Mouse (Mus musculus): ENCODE data around the gene H6pd. TPM values are rescaled to one million over a fixed set of nuclear protein-coding genes. Genes with fewer than 3 reads are reported as not detected.

H6pd gene
- polyA plus RNA-seq, 1 experiment from 2014 or later: 0.98 TPM

- H3K9ac ChIP-seq: no peak overlapping the region
- H3K36me3 ChIP-seq (ENCODE audit: poor library complexity, severe bottlenecking): no peaks in the 10 kb centered on the region
- H3K27me3 ChIP-seq: no peaks in the 10 kb centered on the region
- WGBS: 91% methylated on average over 4 of the region's 4 CpGs
- H3K4me1 ChIP-seq: no peaks in the 10 kb centered on the region
- H3K4me2 ChIP-seq: no peak overlapping the region
- no peak overlapping the region for H3K4me3 ChIP-seq
- no peak overlapping the region for H3K27ac ChIP-seq
- ATAC-seq: no peak
- H3K9me3 ChIP-seq (replicated peaks): no peaks in the 10 kb centered on the region
Measured at GRCm38 (mm10) chr4:150014378-150015091, 5.7 kb upstream of the H6pd start.

GRCm38 (mm10) chr4:150013805-150014204 is 5.0 kb upstream of the H6pd start:
- H3K27ac ChIP-seq: no peak overlapping the region
- H3K4me3 ChIP-seq: no peak overlapping the region
- no peaks in the 10 kb centered on the region for H3K4me1 ChIP-seq
- H3K27me3 ChIP-seq: no peaks in the 10 kb centered on the region
- 79% methylated on average over 5 of the region's 5 CpGs for WGBS
- no peak for ATAC-seq
- H3K9me3 ChIP-seq (replicated peaks): no peaks in the 10 kb centered on the region
- H3K9ac ChIP-seq: no peak overlapping the region
- H3K36me3 ChIP-seq (ENCODE audit: poor library complexity, severe bottlenecking): no peaks in the 10 kb centered on the region
- H3K4me2 ChIP-seq: no peak overlapping the region

GRCm38 (mm10) chr4:150013186-150013690 is 4.4 kb upstream of the H6pd start:
- peaks cover under 1% of the 10 kb centered on the region; the same call in 1 of the 2 replicates for H3K4me1 ChIP-seq
- H3K9ac ChIP-seq: no peak overlapping the region
- H3K4me3 ChIP-seq: no peak overlapping the region
- no peak for ATAC-seq
- H3K4me2 ChIP-seq: no peak overlapping the region
- H3K9me3 ChIP-seq (replicated peaks): no peaks in the 10 kb centered on the region
- H3K27me3 ChIP-seq: no peaks in the 10 kb centered on the region
- no peak overlapping the region for H3K27ac ChIP-seq
- 91% methylated on average over 8 of the region's 8 CpGs for WGBS
- no peaks in the 10 kb centered on the region for H3K36me3 ChIP-seq (ENCODE audit: poor library complexity, severe bottlenecking)

GRCm38 (mm10) chr4:150012322-150012723 is 3.5 kb upstream of the H6pd start:
- Histone ChIP-seq H3K9ac (no peak overlapping the region), H3K27me3 (no peaks in the 10 kb centered on the region), H3K4me2 (no peak overlapping the region), H3K27ac (no peak overlapping the region), H3K9me3 (replicated peaks) (no peaks in the 10 kb centered on the region), H3K4me1 (peaks cover 5% of the 10 kb centered on the region), H3K36me3 (ENCODE audit: poor library complexity, severe bottlenecking) (no peaks in the 10 kb centered on the region), H3K4me3 (no peak overlapping the region)
- ATAC-seq: no peak
- 76% methylated on average over 4 of the region's 4 CpGs for WGBS

GRCm38 (mm10) chr4:150011564-150012321 is 2.9 kb upstream of the H6pd start:
- 65% methylated on average over 10 of the region's 10 CpGs for WGBS
- H3K36me3 ChIP-seq (ENCODE audit: poor library complexity, severe bottlenecking): no peaks in the 10 kb centered on the region

GRCm38 (mm10) chr4:150010054-150010730 is 1.4 kb upstream of the H6pd start:
- Histone ChIP-seq H3K4me1 (peaks cover 5% of the 10 kb centered on the region), H3K36me3 (ENCODE audit: poor library complexity, severe bottlenecking) (no peaks in the 10 kb centered on the region), H3K4me3 (no peak overlapping the region), H3K9me3 (replicated peaks) (no peaks in the 10 kb centered on the region), H3K27me3 (0 out of 2 replicates have a peak, but pooled peaks cover 2% of the 10 kb centered on the region), H3K4me2 (no peak overlapping the region), H3K27ac (no peak overlapping the region), H3K9ac (no peak overlapping the region)
- WGBS: 82% methylated on average over 6 of the region's 6 CpGs
- no peak for ATAC-seq

More at GRCm38 (mm10) chr4:150011564-150012321, 2.9 kb upstream of the H6pd start:
- no peak overlapping the region for H3K4me3 ChIP-seq
- H3K9me3 ChIP-seq (replicated peaks): no peaks in the 10 kb centered on the region
- peaks cover 5% of the 10 kb centered on the region for H3K4me1 ChIP-seq
- no peak overlapping the region for H3K9ac ChIP-seq
- H3K27me3 ChIP-seq: 0 out of 2 replicates have a peak, but pooled peaks cover 2% of the 10 kb centered on the region
- no peak overlapping the region for H3K27ac ChIP-seq
- no peak overlapping the region for H3K4me2 ChIP-seq
- no peak for ATAC-seq

- 82% methylated on average over 6 of the region's 6 CpGs for WGBS
- Histone ChIP-seq H3K9me3 (replicated peaks) (no peaks in the 10 kb centered on the region), H3K4me3 (peak overlapping the region; percentile 74; the same call in 1 of the 2 replicates), H3K36me3 (ENCODE audit: poor library complexity, severe bottlenecking) (no peaks in the 10 kb centered on the region), H3K27ac (no peak overlapping the region), H3K4me1 (peaks cover 5% of the 10 kb centered on the region), H3K27me3 (0 out of 2 replicates have a peak, but pooled peaks cover 2% of the 10 kb centered on the region), H3K4me2 (peak overlapping the region; percentile 76), H3K9ac (no peak overlapping the region)
- ATAC-seq: no peak
Measured at GRCm38 (mm10) chr4:150009587-150009930, 736 bp upstream of the H6pd start.

- peak overlapping the region; percentile 76 for H3K27ac ChIP-seq
- H3K4me1 ChIP-seq: peaks cover 5% of the 10 kb centered on the region
- H3K4me2 ChIP-seq: peak overlapping the region; percentile 76
- 0 out of 2 replicates have a peak, but pooled peaks cover 2% of the 10 kb centered on the region for H3K27me3 ChIP-seq
- no peaks in the 10 kb centered on the region for H3K36me3 ChIP-seq (ENCODE audit: poor library complexity, severe bottlenecking)
- H3K9me3 ChIP-seq (replicated peaks): no peaks in the 10 kb centered on the region
- peak; percentile 84 for ATAC-seq
- under 1% methylated on average over 42 of the region's 42 CpGs for WGBS
- H3K9ac ChIP-seq: peak overlapping the region; percentile 80
- peak overlapping the region; percentile 74 for H3K4me3 ChIP-seq
Measured at GRCm38 (mm10) chr4:150008325-150008852, 434 bp downstream of the H6pd start.

GRCm38 (mm10) chr4:150007444-150007843 is 1.4 kb downstream of the H6pd start:
- Histone ChIP-seq H3K9ac (no peak overlapping the region), H3K4me3 (no peak overlapping the region), H3K27me3 (0 out of 2 replicates have a peak, but pooled peaks cover 2% of the 10 kb centered on the region), H3K9me3 (replicated peaks) (no peaks in the 10 kb centered on the region), H3K36me3 (ENCODE audit: poor library complexity, severe bottlenecking) (no peaks in the 10 kb centered on the region), H3K4me2 (no peak overlapping the region), H3K4me1 (peaks cover 5% of the 10 kb centered on the region), H3K27ac (no peak overlapping the region)
- 96% methylated on average over 3 of the region's 3 CpGs for WGBS
- ATAC-seq: no peak

GRCm38 (mm10) chr4:150006991-150007390 is 1.8 kb downstream of the H6pd start:
- no peak overlapping the region for H3K27ac ChIP-seq
- peaks cover 5% of the 10 kb centered on the region for H3K4me1 ChIP-seq
- no peaks in the 10 kb centered on the region for H3K36me3 ChIP-seq (ENCODE audit: poor library complexity, severe bottlenecking)
- H3K4me2 ChIP-seq: no peak overlapping the region
- 0 out of 2 replicates have a peak, but pooled peaks cover 2% of the 10 kb centered on the region for H3K27me3 ChIP-seq
- 86% methylated on average over 8 of the region's 8 CpGs for WGBS
- no peaks in the 10 kb centered on the region for H3K9me3 ChIP-seq (replicated peaks)
- no peak overlapping the region for H3K9ac ChIP-seq
- no peak for ATAC-seq
- H3K4me3 ChIP-seq: no peak overlapping the region

- no peaks in the 10 kb centered on the region for H3K36me3 ChIP-seq (ENCODE audit: poor library complexity, severe bottlenecking)
- no peak for ATAC-seq
- no peak overlapping the region for H3K9ac ChIP-seq
- H3K4me1 ChIP-seq: peaks cover 5% of the 10 kb centered on the region
- H3K9me3 ChIP-seq (replicated peaks): no peaks in the 10 kb centered on the region
- H3K27me3 ChIP-seq: 0 out of 2 replicates have a peak, but pooled peaks cover 2% of the 10 kb centered on the region
- no peak overlapping the region for H3K27ac ChIP-seq
- no peak overlapping the region for H3K4me3 ChIP-seq
- no peak overlapping the region for H3K4me2 ChIP-seq
- 82% methylated on average over 21 of the region's 21 CpGs for WGBS
Measured at GRCm38 (mm10) chr4:150006122-150006854, 2.5 kb downstream of the H6pd start.

Data from forebrain, embryonic 13.5 days (tissue).